Mouse (Mus musculus) C2C12 (cell line): Measurements from ENCODE around the gene Slc30a5. TPM values are rescaled to one million over a fixed set of nuclear protein-coding genes. Genes with fewer than 3 reads are reported as not detected.

Experiments
- H3K27me3 ChIP-seq: one replicate; pipeline ENCODE4 v1.6.1; 2011; ENCODE audit not compliant: control insufficient read depth, insufficient read depth, insufficient read length
- H3K36me3 ChIP-seq: one replicate; pipeline ENCODE4 v1.6.1; 2011; ENCODE audit not compliant: control insufficient read depth, insufficient read depth
- H3K4me3 ChIP-seq: one replicate; pipeline ENCODE4 v1.5.1; 2011; ENCODE audit warnings: mild to moderate bottlenecking, control low read depth; ENCODE audit not compliant: poor library complexity, insufficient read depth, severe bottlenecking
- H3K79me2 ChIP-seq: one replicate; pipeline ENCODE4 v1.6.1; 2011; ENCODE audit not compliant: control insufficient read depth, insufficient read depth
- H3K79me3 ChIP-seq: one replicate; pipeline ENCODE4 v1.6.1; 2011; ENCODE audit warnings: low read depth, control low read depth
- H3ac ChIP-seq: one replicate; pipeline ENCODE3; 2011; ENCODE audit warnings: low read depth; ENCODE audit not compliant: control insufficient read depth, insufficient read length
- CEBPB ChIP-seq: IDR thresholded peaks from one replicate; pipeline ENCODE4 v1.6.1; 2011; ENCODE audit warnings: low read depth, mild to moderate bottlenecking, control low read depth, moderate library complexity
- CTCF ChIP-seq: IDR thresholded peaks from one replicate; pipeline ENCODE4 v1.5.1; 2011; ENCODE audit not compliant: control insufficient read depth, insufficient read depth, insufficient read length
- FOSL1 ChIP-seq: IDR thresholded peaks from one replicate; pipeline ENCODE4 v1.8.0; 2011; ENCODE audit warnings: mild to moderate bottlenecking, low read length; ENCODE audit not compliant: poor library complexity, insufficient read depth, severe bottlenecking
- MAX ChIP-seq: IDR thresholded peaks from one replicate; pipeline ENCODE4 v1.6.1; 2011; ENCODE audit warnings: mild to moderate bottlenecking, control low read depth
- MYOD1 ChIP-seq: IDR thresholded peaks from one replicate; pipeline ENCODE4 v1.6.1; 2011; ENCODE audit warnings: low read depth; ENCODE audit not compliant: control insufficient read depth, insufficient read length
- MYOG ChIP-seq: IDR thresholded peaks from one replicate; pipeline ENCODE4 v1.6.1; 2011; ENCODE audit not compliant: control insufficient read depth, insufficient read length; ENCODE audit errors: extremely low read depth
- USF1 ChIP-seq: IDR thresholded peaks from one replicate; pipeline ENCODE4 v1.6.1; 2011; ENCODE audit warnings: low read depth, mild to moderate bottlenecking, control low read depth, moderate library complexity
- polyA plus RNA-seq: library from polyadenylated mRNA; unstranded; fragments of >200 nt; fragmentation: generic; extraction: Trizol; gene quantifications from one replicate; pipeline ENCODE4 v1.2.1, GENCODE M21; 2012; ENCODE audit warnings: missing spikeins

The Slc30a5 gene
- polyA plus RNA-seq, 1 experiment: 21.7 TPM

GRCm38 (mm10) chr13:100776056-100776419, 57.2 kb downstream of the Slc30a5 start:
- no peaks in the 10 kb centered on the region for H3K27me3 ChIP-seq

DNA sequence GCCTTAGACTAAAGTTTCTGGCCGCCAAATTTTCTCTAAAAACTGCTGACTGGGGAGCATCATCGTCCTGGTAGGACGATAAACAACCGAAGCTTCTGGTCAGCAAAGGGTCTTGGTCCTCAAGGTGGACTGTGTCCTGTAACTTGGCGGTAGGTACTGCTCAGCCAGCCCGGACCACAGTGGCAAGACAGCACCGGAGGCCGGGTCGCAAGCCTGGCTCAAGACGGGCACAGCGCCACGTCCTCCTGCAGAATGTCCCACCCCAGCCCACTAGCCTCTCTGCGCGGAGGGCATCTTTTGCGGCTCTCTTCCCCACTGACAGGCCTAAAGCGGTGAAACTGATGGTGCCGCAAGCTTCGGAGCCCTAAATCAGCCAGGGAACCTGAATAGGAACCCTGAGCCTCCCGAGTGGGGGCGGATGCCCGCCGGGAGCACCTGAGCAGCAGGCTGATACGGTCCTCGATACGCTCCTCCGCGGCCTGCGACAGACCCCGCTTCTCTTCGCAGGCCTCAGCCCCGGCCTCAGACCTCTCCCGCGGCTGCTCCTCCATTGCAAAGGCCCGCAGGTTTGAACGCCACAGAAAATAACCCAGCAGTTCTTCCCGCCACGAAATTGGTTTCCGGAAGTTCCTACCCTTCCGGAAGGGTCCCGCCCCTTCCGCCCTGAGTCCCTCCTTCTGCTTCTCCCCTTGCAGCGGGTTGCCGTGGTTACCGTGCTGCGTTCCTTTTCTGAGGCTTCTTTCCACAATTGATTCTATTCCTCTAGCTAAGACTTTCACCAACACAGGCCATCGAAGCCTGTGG, 57.8 kb downstream of the Slc30a5 start, which contains the start of gene Cenph:
Gene Cenph, minus strand, starts transcription at position 648 of the 804 bp plus-strand sequence.
- peaks cover 5% of the 10 kb centered on the region for H3K79me3 ChIP-seq
- peaks cover 46% of the 10 kb centered on the region for H3K36me3 ChIP-seq
- peak within 1 kb of the TSS; percentile 94 for H3K4me3 ChIP-seq
- H3ac ChIP-seq: peak within 1 kb of the TSS; percentile 77
- H3K27me3 ChIP-seq: no peaks in the 10 kb centered on the region
- TF ChIP-seq CTCF: no peak
- no peak for TF ChIP-seq MYOD1
- no peak for TF ChIP-seq FOSL1
- TF ChIP-seq MYOG: no peak
- no peak for TF ChIP-seq MAX
- no peak for TF ChIP-seq CEBPB
- no peak for TF ChIP-seq USF1
- H3K79me2 ChIP-seq: peaks cover 24% of the 10 kb centered on the region

More at GRCm38 (mm10) chr13:100776056-100776419, 57.2 kb downstream of the Slc30a5 start:
- TF ChIP-seq MYOD1 (no peak), MAX (no peak), MYOG (no peak), FOSL1 (no peak), CEBPB (no peak), CTCF (no peak), USF1 (no peak)
- H3K79me3 ChIP-seq: peaks cover 6% of the 10 kb centered on the region
- H3K36me3 ChIP-seq: peaks cover 46% of the 10 kb centered on the region
- H3K4me3 ChIP-seq: peak overlapping the region; percentile 94
- H3K79me2 ChIP-seq: peaks cover 24% of the 10 kb centered on the region
- H3ac ChIP-seq: no peak overlapping the region

DNA sequence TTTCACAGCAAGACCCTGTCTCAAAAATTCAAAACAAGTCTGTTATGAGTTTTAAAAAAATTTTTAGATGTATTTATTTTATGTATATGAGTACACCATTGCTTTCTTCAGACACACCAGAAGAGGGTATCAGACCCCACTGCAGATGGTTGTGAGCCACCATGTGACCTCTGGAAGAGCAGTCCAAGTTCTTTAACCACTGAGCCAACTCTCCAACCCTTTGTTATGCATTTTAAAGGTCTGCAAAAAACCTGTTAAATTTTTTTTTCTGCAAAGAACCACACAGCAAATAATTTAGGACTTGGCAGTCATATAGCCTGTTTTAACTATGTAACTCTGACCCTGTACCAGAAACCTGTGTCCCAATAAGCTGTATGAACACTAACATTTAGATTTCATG, 58.5 kb downstream of the Slc30a5 start:
- peaks cover 47% of the 10 kb centered on the region for H3K36me3 ChIP-seq
- H3K27me3 ChIP-seq: no peaks in the 10 kb centered on the region
- peak overlapping the region; percentile 94 for H3K4me3 ChIP-seq
- peaks cover 4% of the 10 kb centered on the region for H3K79me3 ChIP-seq
- H3K79me2 ChIP-seq: peaks cover 24% of the 10 kb centered on the region
- peak; percentile 55 for TF ChIP-seq USF1
- TF ChIP-seq MYOD1: no peak
- TF ChIP-seq MYOG: no peak
- no peak overlapping the region for H3ac ChIP-seq

GRCm38 (mm10) chr13:100755329-100755728, 77.9 kb downstream of the Slc30a5 start:
- Histone ChIP-seq H3K79me3 (no peaks in the 10 kb centered on the region), H3ac (no peak overlapping the region), H3K4me3 (no peak overlapping the region), H3K79me2 (no peaks in the 10 kb centered on the region), H3K36me3 (peaks cover 8% of the 10 kb centered on the region), H3K27me3 (no peaks in the 10 kb centered on the region)
- TF ChIP-seq MYOG (no peak), CEBPB (no peak), FOSL1 (no peak), CTCF (no peak), MAX (no peak)

- no peak overlapping the region for H3ac ChIP-seq
- H3K79me2 ChIP-seq: no peaks in the 10 kb centered on the region
- H3K36me3 ChIP-seq: no peaks in the 10 kb centered on the region
- no peak for TF ChIP-seq FOSL1
- no peak for TF ChIP-seq MYOD1
- no peak for TF ChIP-seq CEBPB
- no peak for TF ChIP-seq MYOG
- no peak for TF ChIP-seq CTCF
- TF ChIP-seq MAX: no peak
- no peak for TF ChIP-seq USF1
- H3K79me3 ChIP-seq: no peaks in the 10 kb centered on the region
- no peaks in the 10 kb centered on the region for H3K27me3 ChIP-seq
- H3K4me3 ChIP-seq: no peak overlapping the region
These were observed 79.0 kb downstream of the Slc30a5 start for GRCm38 (mm10) chr13:100754186-100754585.

- Histone ChIP-seq H3K4me3 (no peak overlapping the region), H3K79me3 (no peaks in the 10 kb centered on the region), H3K27me3 (no peaks in the 10 kb centered on the region), H3K36me3 (no peaks in the 10 kb centered on the region), H3K79me2 (no peaks in the 10 kb centered on the region), H3ac (no peak overlapping the region)
- TF ChIP-seq MYOG (no peak), CTCF (no peak), CEBPB (no peak), MYOD1 (no peak), FOSL1 (no peak), USF1 (no peak), MAX (no peak)
These were observed 80.2 kb downstream of the Slc30a5 start for GRCm38 (mm10) chr13:100753011-100753410.
